Mouse (Mus musculus) ES-Bruce4 (cell line): ENCODE results near the gene Nipbl.

Experiments
- CTCF ChIP-seq: IDR thresholded peaks from one replicate; pipeline ENCODE4 v1.8.1; 2011; ENCODE audit warnings: low read depth, low read length
- EP300 ChIP-seq: IDR thresholded peaks from 2 replicates; pipeline ENCODE4 v1.6.1; 2011; ENCODE audit warnings: low read depth, low read length; ENCODE audit not compliant: insufficient read depth

DNA sequence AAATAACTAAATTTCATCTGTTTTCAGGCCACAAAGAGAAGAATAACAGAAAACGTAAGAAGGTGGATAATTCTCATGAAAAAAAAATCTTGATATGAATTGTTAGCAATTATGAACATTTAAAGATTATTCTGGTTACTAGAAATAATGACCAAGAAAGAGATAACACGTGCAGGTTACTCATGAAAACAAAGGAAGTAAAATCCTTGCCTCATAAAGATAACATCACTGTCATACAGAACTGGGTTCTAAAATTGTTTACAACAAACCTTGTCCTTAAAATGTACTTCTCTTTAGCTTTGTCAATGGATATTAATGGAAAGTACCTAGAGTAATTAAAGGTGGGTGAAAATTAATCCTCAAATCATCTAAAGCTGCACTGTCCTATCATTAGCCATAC is 37.2 kb downstream of the Nipbl start:
- TF ChIP-seq CTCF: no peak
- TF ChIP-seq EP300: no peak
